34 mouse cellular contexts compared by ENCODE assay signal in genomic region chr6:135068221-135068620, GRCm38 (mm10). TPM values are rescaled to one million over a fixed set of nuclear protein-coding genes. Genes with fewer than 3 reads are reported as not detected.
DNase-seq lines count a peak whose midpoint lies in the region; ATAC-seq and TF ChIP-seq lines count a peak whose summit lies in the region.
"Had no signal": no experiment of that assay in that cellular context is flagged by ENCODE, and none has a peak within 500 bp of the region (broad histone marks: within the 10 kb centered on the region; RNA-seq: fewer than 3 reads in every experiment).

No protein-coding gene starts in this region.

- H3K4me2 ChIP-seq in lung, embryonic 15.5 days, result peak overlapping the region; percentile 19; the same call in 1 of the 2 replicates
- H3K4me2 ChIP-seq: embryonic facial prominence, embryonic 13.5 days; heart, embryonic 11.5 days; hindbrain, embryonic 13.5 days had no signal

- no peak for DNase-seq in lung, adult 2 months
- DNase-seq in lung, postnatal 10 days, result peak; percentile 66
- DNase-seq in lung, postnatal 4 days, result peak; percentile 47 to 54
- DNase-seq in B cell, adult 2 months, result no peak
- no peak for DNase-seq in left cerebral cortex, postnatal 25 days (ENCODE audit: low spot score in 2 of 2)
- DNase-seq: adrenal gland, adult 8-10 months; adrenal gland, postnatal 25 days; cerebellum, adult 11-12 months; cerebellum, adult 8-10 months; cerebellum, postnatal 10 days; cerebellum, postnatal 36 days; embryo, embryonic 11 days; forebrain, postnatal 0 days; gastrocnemius, adult 2 months; gastrocnemius, postnatal 14 days; heart, adult 11 months; heart, postnatal 36 days had no signal

- H3K27me3 ChIP-seq in lung, embryonic 15.5 days, result no peaks in the 10 kb centered on the region

- no peak overlapping the region for H3K9ac ChIP-seq in lung, embryonic 15.5 days
- H3K9ac ChIP-seq: embryonic facial prominence, embryonic 13.5 days; forebrain, postnatal 0 days; hindbrain, embryonic 13.5 days had no signal

- H3K4me3 ChIP-seq in lung, adult 2 months (replicated peaks; ENCODE audit: extremely low read depth, low read depth, low read length), result peak overlapping the region; percentile 24
- H3K4me3 ChIP-seq in lung, embryonic 15.5 days, result 0 out of 2 replicates have a peak overlapping the region, but pooled peaks have one; percentile 14
- H3K4me3 ChIP-seq: embryonic facial prominence, embryonic 10.5 days; embryonic facial prominence, embryonic 13.5 days; gastrocnemius, adult 2 months; hindbrain, embryonic 10.5 days; hindbrain, embryonic 13.5 days had no signal

- no peaks in the 10 kb centered on the region for H3K9me3 ChIP-seq in lung, embryonic 15.5 days
- H3K9me3 ChIP-seq: embryonic facial prominence, embryonic 10.5 days; embryonic facial prominence, embryonic 13.5 days; hindbrain, embryonic 10.5 days; hindbrain, embryonic 13.5 days had no signal

- WGBS in lung, adult 2 months, result 67% methylated on average over 5 of the region's 5 CpGs
- 38% methylated on average over 5 of the region's 5 CpGs for WGBS in lung, embryonic 15.5 days

- no peak for TF ChIP-seq CTCF in lung, adult 2 months (IDR thresholded peaks at IDR 0.05; ENCODE audit: insufficient read depth, low read length)

- ATAC-seq in lung, embryonic 15.5 days (ENCODE audit: borderline replicate concordance, extremely low read depth, low FRiP score, low TSS enrichment), result no peak
- ATAC-seq in megakaryocyte, adult 5-6 weeks (ENCODE audit: poor library complexity, severe bottlenecking), result no peak
- ATAC-seq: activated CD4-positive, CD25-positive, alpha-beta regulatory T cell, adult 4 months; forebrain, embryonic 14.5 days; forebrain, postnatal 0 days; hindbrain, embryonic 16.5 days had no signal

- no peaks in the 10 kb centered on the region for H3K4me1 ChIP-seq in lung, adult 2 months (ENCODE audit: control insufficient read depth, insufficient read depth, low read length)
- peaks cover 23% of the 10 kb centered on the region for H3K4me1 ChIP-seq in lung, embryonic 15.5 days

- intact Hi-C loops in left cerebral cortex, postnatal 25 days (cut with DNase I), result no loop called here

- peak overlapping the region; percentile 39; the same call in 1 of the 2 replicates for H3K27ac ChIP-seq in lung, embryonic 15.5 days
- H3K27ac ChIP-seq: embryonic facial prominence, embryonic 10.5 days; embryonic facial prominence, embryonic 13.5 days; gastrocnemius, adult 2 months; hindbrain, embryonic 13.5 days had no signal

- no peak for TF ChIP-seq POLR2A in lung, adult 2 months (IDR thresholded peaks at IDR 0.05; ENCODE audit: borderline replicate concordance, extremely low read depth, low read depth, low read length)

- no peaks in the 10 kb centered on the region for H3K36me3 ChIP-seq in lung, embryonic 15.5 days
- H3K36me3 ChIP-seq: embryonic facial prominence, embryonic 10.5 days; embryonic facial prominence, embryonic 13.5 days; hindbrain, embryonic 10.5 days; hindbrain, embryonic 13.5 days had no signal

RNA-seq across cellular contexts. Expression of gene Gprc5a, which starts 2.8 kb away (rescaled TPM):
- polyA plus RNA-seq in lung, adult 2 months (2012; rRNA removed), result 281 and 352 TPM in 2 replicates
- polyA plus RNA-seq in lung, embryonic 15.5 days (2015; fragmentation: Nextera tagmentation; extraction: Ambion mirVana), result 72.4 and 85.7 TPM in 2 replicates
- total RNA-seq in megakaryocyte, adult 5-6 weeks (2015), result 0.16 and 0.56 TPM in 2 replicates
- total RNA-seq in megakaryocyte, adult 5-6 weeks (2017), result 0.22 TPM in 1 of 2 replicates, not detected in the other
- total RNA-seq in left cerebral cortex, postnatal 25 days (2021), result under 1 TPM; 0.37 to 0.39 TPM

RNA-seq across cellular contexts. Expression of gene Gprc5d, which starts 49.9 kb away (rescaled TPM):
- polyA plus RNA-seq in lung, adult 2 months (2012; rRNA removed), result 0.17 TPM in 1 of 2 replicates, not detected in the other
- polyA plus RNA-seq in lung, embryonic 15.5 days (2015; fragmentation: Nextera tagmentation; extraction: Ambion mirVana), result not detected in 2 replicates
- total RNA-seq in megakaryocyte, adult 5-6 weeks (2015), result not detected in 2 replicates
- total RNA-seq in megakaryocyte, adult 5-6 weeks (2017), result not detected in 2 replicates
- not detected for total RNA-seq in left cerebral cortex, postnatal 25 days (2021)
- total RNA-seq: adrenal gland, adult 8-10 months; adrenal gland, postnatal 25 days; ES-E14; forebrain, postnatal 0 days; gastrocnemius, adult 2 months; gastrocnemius, postnatal 14 days; gastrocnemius, postnatal 4 days; heart, adult 8-10 months; heart, postnatal 36 days had no signal
- polyA plus RNA-seq: activated CD4-positive, CD25-positive, alpha-beta regulatory T cell, adult 4 months; brain, embryonic 14.5 days; embryonic facial prominence, embryonic 10.5 days; embryonic facial prominence, embryonic 13.5 days; forebrain, embryonic 11.5 days; forebrain, embryonic 14.5 days; heart, embryonic 11.5 days; heart, embryonic 14.5 days; heart, postnatal 0 days; hindbrain, embryonic 10.5 days; hindbrain, embryonic 13.5 days; hindbrain, embryonic 16.5 days had no signal

RNA-seq across cellular contexts. Expression of gene Ddx47, which starts 56.8 kb away (rescaled TPM):
- 35.8 and 55.7 TPM in 2 replicates for polyA plus RNA-seq in lung, adult 2 months (2012; rRNA removed)
- polyA plus RNA-seq in lung, embryonic 15.5 days (2015; fragmentation: Nextera tagmentation; extraction: Ambion mirVana), result 123 and 125 TPM in 2 replicates
- total RNA-seq in megakaryocyte, adult 5-6 weeks (2015), result 43.4 and 50.3 TPM in 2 replicates
- total RNA-seq in megakaryocyte, adult 5-6 weeks (2017), result 62.6 and 74.5 TPM in 2 replicates
- 10 to 100 TPM; 57.1 to 58.3 TPM for total RNA-seq in left cerebral cortex, postnatal 25 days (2021)

Comparison
In these comparisons a context has a peak if more than half of its experiments do, and no peak if none do; other contexts are left out.
1. DNase-seq: peak in lung, postnatal 10 days (single experiment) and lung, postnatal 4 days (2 of 2); none in lung, adult 2 months (single experiment), B cell, adult 2 months (0 of 2) and left cerebral cortex, postnatal 25 days (0 of 2).